Mouse (Mus musculus) thymus, adult 2 months (tissue): Measurements from ENCODE around the gene Bcl2l2. TPM values are rescaled to one million over a fixed set of nuclear protein-coding genes. Genes with fewer than 3 reads are reported as not detected.

ENCODE experiments used
- DNase-seq: peaks from one replicate; pipeline ENCODE4 v3.0.0; 2021
- H3K27ac ChIP-seq: fragments of 200-500 bp; 2 replicates; pipeline ENCODE4 v1.5.1; 2012; ENCODE audit warnings: low read length, control low read depth; ENCODE audit not compliant: control insufficient read depth, insufficient read depth
- H3K27me3 ChIP-seq: fragments of 200-500 bp; 2 replicates; pipeline ENCODE4 v1.6.1; 2012; ENCODE audit warnings: mild to moderate bottlenecking, low read length, moderate library complexity, mixed read lengths; ENCODE audit not compliant: control insufficient read depth, insufficient read depth
- H3K36me3 ChIP-seq: fragments of 200-500 bp; 2 replicates; pipeline ENCODE4 v1.6.1; 2012; ENCODE audit warnings: mild to moderate bottlenecking, low read length, moderate library complexity; ENCODE audit not compliant: control insufficient read depth, insufficient read depth
- H3K4me1 ChIP-seq: fragments of 200-500 bp; replicated peaks from 2 replicates; pipeline ENCODE4 v1.6.1; 2012; ENCODE audit warnings: low read length; ENCODE audit not compliant: control insufficient read depth, insufficient read depth
- H3K4me3 ChIP-seq: fragments of 200-500 bp; 2 replicates; pipeline ENCODE4 v1.5.1; 2012; ENCODE audit warnings: mild to moderate bottlenecking, low read length, control low read depth, moderate library complexity; ENCODE audit not compliant: control insufficient read depth, insufficient read depth
- CTCF ChIP-seq: fragments of 200-500 bp; IDR thresholded peaks from 2 replicates; pipeline ENCODE4 v1.5.1; 2012; ENCODE audit warnings: mild to moderate bottlenecking, control low read depth, low read length, moderate library complexity, borderline replicate concordance; ENCODE audit not compliant: control insufficient read depth, poor library complexity, insufficient read depth; ENCODE audit errors: extremely low read depth
- POLR2A ChIP-seq: fragments of 200-500 bp; IDR thresholded peaks from 2 replicates; pipeline ENCODE4 v1.6.1; 2012; ENCODE audit warnings: mild to moderate bottlenecking, low read length, control low read depth, moderate library complexity; ENCODE audit not compliant: control insufficient read depth, poor library complexity, insufficient read depth; ENCODE audit errors: extremely low read depth
- WGBS: fragments of 180-500 bp; shearing (Covaris S2); methylation state at CpG from one replicate; pipeline ENCODE4 v1.1.7; 2018; 5-methylcytosine and 5-hydroxymethylcytosine counted together
- polyA plus RNA-seq: library from polyadenylated mRNA; depleted of rRNA; stranded (reverse); fragments of >200 nt; gene quantifications from 2 replicates; pipeline ENCODE4 v1.2.3, GENCODE M21; 2012

Bcl2l2 gene
- polyA plus RNA-seq, 1 experiment = 23.5 TPM

DNA sequence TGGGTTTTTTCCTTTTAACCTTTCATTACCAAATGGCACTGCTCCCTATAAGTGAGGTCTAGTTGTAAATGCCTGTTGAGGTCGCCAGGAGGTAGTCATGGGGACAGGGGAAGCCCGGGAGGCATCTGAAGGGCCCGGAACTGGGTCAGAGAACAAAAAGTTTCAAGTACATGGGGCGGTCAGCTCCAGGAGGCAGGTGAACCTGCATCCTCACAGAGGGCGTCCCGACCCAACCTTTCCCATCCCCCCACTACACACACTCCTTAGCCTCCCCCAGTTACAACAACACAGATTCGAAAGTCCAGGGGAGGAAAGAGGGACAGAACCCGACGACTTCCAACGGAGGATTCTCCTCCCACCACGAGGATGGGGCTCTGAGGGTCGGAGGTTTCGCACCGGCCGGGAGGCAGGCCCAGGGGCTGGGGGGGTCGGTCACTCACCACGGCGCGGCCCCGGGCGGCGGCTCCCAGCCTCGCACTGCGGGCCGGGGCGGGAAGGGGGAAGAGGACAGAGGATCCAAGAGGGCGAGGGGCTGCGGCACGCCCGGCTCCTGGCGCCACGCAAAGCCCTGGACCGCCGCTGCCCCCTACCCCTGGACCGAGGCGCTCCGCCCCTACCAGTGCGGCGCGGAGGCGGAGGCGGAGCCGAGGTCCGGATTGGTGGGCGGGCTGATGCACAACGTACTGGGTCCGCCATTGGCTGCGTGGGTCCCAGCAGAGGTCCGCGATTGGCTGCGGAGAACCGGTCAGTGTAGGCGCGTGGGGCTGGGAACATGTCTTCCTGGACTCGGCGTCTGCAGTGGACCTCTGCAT, 19.5 kb upstream of the Bcl2l2 start:
- Histone ChIP-seq H3K4me1 (0 out of 2 replicates have a peak, but pooled peaks cover 9% of the 10 kb centered on the region), H3K27ac (no peak overlapping the region), H3K27me3 (no peaks in the 10 kb centered on the region), H3K4me3 (peak overlapping the region; percentile 63), H3K36me3 (no peaks in the 10 kb centered on the region)
- peak; percentile 85 for DNase-seq
- WGBS = under 1% methylated on average over 56 of the region's 56 CpGs
- TF ChIP-seq CTCF = no peak
- TF ChIP-seq POLR2A = no peak

DNA sequence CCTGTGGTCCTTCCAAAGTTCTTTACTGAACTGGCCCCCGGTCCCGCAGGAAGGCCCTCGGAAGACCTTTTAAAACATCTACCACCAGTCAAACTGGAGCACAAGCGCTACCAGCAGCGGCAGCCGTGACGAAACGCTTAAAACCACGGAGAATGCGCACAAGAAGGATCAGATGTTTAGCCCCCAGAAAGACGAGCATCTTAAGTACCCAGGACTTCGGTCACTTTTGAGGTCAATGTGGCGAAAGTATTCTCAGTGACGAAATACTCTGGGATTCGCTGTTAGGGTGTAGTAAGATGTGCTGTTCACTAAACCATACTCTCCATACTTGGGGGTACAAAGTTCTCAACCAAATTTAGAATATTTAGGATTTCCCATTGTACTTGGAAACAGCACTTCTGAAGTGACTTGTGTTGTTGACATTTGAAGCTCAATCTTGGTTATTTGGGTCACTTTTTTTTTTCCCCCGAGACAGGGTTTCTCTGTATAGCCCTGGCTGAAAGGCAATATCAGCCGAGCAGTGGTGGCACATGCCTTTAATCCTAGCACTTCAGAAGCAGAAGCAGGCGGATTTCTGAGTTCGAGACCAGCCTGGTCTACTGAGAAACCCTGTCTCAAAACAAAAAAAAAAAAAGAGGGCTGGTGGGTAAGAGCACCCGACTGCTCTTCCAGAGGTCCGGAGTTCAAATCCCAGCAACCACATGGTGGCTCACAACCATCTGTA, 18.7 kb upstream of the Bcl2l2 start:
- 0 out of 2 replicates have a peak, but pooled peaks cover 9% of the 10 kb centered on the region for H3K4me1 ChIP-seq
- H3K36me3 ChIP-seq = no peaks in the 10 kb centered on the region
- WGBS = 12% methylated on average over 21 of the region's 21 CpGs
- no peak for TF ChIP-seq CTCF
- no peak for TF ChIP-seq POLR2A
- H3K27ac ChIP-seq = no peak overlapping the region
- H3K27me3 ChIP-seq = no peaks in the 10 kb centered on the region
- H3K4me3 ChIP-seq = peak overlapping the region; percentile 63
- no peak for DNase-seq

DNA sequence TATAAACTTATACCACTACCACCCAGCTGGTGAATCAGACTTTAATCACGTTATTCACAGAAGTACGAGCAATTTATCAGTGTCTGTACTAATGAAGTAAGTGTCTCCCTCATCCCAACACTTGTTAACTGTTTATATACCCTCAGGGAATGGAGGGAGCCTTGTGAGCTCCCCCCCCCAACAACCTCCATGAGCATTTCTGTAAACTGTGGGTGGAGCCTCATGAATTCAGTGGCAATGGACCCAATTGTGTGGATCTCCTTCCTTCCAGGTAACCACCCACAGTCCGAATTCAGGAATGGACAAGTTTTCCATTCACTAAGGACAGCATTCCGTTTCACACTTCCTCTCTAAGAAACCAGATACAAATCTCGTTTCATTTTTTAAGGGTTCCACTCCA, 17.6 kb upstream of the Bcl2l2 start:
- no peak for DNase-seq
- no peaks in the 10 kb centered on the region for H3K36me3 ChIP-seq
- TF ChIP-seq POLR2A (no peak), CTCF (no peak)
- 0 out of 2 replicates have a peak, but pooled peaks cover 9% of the 10 kb centered on the region for H3K4me1 ChIP-seq
- 87% methylated on average over 5 of the region's 5 CpGs for WGBS
- no peak overlapping the region for H3K4me3 ChIP-seq
- H3K27me3 ChIP-seq = no peaks in the 10 kb centered on the region
- H3K27ac ChIP-seq = no peak overlapping the region

DNA sequence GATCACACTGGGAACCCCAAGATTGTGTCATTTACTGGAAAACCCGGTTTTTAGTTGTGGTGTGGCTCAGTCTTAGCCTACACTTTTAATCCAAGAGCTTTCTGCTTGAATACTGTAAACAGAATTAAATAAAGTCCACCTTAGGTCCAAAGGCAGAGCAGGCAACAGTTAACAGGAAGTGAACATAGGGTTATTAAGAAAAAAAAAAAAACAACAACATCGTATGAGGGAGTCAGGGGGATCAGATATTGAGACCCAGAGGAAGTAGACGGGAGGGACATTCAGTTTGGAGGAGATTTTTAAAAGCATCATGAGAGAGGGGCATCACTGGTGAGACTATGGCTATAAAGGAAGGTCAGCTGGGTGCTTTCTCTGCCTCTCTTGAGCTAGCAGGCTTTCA, 16.9 kb upstream of the Bcl2l2 start:
- Histone ChIP-seq H3K27ac (no peak overlapping the region), H3K27me3 (no peaks in the 10 kb centered on the region), H3K36me3 (no peaks in the 10 kb centered on the region), H3K4me3 (no peak overlapping the region), H3K4me1 (0 out of 2 replicates have a peak, but pooled peaks cover 9% of the 10 kb centered on the region)
- no peak for TF ChIP-seq CTCF
- no peak for TF ChIP-seq POLR2A
- DNase-seq = no peak
- 52% methylated on average over 3 of the region's 3 CpGs for WGBS

DNA sequence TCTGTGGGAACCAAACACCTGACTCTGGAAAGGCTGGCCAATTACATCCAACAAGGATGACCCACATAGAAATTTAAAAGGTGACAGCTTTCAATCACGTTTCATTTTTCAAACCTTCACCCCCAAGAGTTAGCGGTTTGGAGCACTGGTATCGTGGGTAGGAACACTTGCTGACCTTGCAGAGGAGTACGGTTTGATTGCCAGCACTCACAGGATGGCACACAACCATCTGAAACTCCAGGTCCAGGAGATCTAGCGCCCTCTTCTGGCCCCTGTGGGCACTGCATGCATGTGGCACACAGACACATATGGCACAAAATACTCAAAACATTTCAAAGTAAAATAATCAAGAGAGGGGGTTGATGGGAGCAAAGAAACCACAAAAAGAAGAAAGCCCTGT, 16.2 kb upstream of the Bcl2l2 start:
- H3K4me3 ChIP-seq = no peak overlapping the region
- TF ChIP-seq CTCF = peak; percentile 69; the same call in 1 of the 2 replicates
- TF ChIP-seq POLR2A = no peak
- DNase-seq = peak; percentile 38
- H3K27ac ChIP-seq = no peak overlapping the region
- no peaks in the 10 kb centered on the region for H3K27me3 ChIP-seq
- no peaks in the 10 kb centered on the region for H3K36me3 ChIP-seq
- 76% methylated on average over 5 of the region's 5 CpGs for WGBS
- H3K4me1 ChIP-seq = 0 out of 2 replicates have a peak, but pooled peaks cover 9% of the 10 kb centered on the region

DNA sequence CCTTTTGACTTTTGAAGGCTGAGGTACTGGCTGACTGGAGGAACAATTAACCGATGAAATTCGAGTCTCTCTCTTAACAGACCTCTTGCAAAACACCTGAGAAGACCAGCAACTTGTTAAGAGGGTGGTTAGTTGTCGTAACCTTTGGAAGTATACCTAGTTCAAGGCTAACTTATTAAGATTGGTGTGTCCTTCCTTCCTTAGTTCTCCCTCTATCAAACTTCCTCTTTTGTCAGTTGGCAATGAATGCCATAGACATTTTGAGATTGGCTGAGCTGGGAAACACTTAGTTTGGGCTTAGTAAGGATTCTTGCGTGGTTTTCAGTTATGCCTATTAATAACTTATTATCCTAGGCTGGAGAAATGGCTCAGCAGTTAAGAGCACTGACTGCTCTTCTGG, 15.2 kb upstream of the Bcl2l2 start:
- Histone ChIP-seq H3K36me3 (no peaks in the 10 kb centered on the region), H3K4me3 (no peak overlapping the region), H3K27me3 (no peaks in the 10 kb centered on the region), H3K4me1 (0 out of 2 replicates have a peak, but pooled peaks cover 9% of the 10 kb centered on the region), H3K27ac (no peak overlapping the region)
- 73% methylated on average over 4 of the region's 4 CpGs for WGBS
- DNase-seq = no peak
- no peak for TF ChIP-seq POLR2A
